Mouse (Mus musculus) thymus, postnatal 25 days (tissue): Measurements from ENCODE around the gene Ppp2ca.
"Not testable (repeated sequence)": the region's sequence is repeated elsewhere in the genome, so short reads cannot be mapped to it uniquely, and the experiment has no call there.

Source experiments
- DNase-seq: peaks from one replicate; pipeline ENCODE4 v3.0.0; 2022

The Ppp2ca gene

DNA sequence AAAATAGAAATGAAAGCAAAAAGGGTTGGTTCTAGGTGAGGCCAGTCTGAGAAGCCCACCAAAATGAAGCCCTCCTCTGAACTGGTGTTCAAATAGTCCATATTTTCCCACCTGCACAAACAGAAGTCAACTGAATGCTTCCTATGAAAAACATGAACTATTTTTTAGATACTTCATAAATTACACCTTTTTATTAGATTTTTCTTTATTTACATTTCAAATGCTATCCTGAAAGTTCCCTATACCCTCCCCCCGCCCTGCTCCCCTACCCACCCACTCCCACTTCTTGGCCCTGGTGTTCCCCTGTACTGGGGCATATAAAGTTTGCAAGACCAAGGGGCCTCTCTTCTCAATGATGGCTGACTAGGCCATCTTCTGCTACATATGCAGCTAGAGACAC, 46.9 kb downstream of the Ppp2ca start, which contains the start of gene Olfr1373:
Olfr1373 (minus strand) TSS at position 101 of the 400 bp plus-strand sequence.
- not testable (repeated sequence) for DNase-seq

DNA sequence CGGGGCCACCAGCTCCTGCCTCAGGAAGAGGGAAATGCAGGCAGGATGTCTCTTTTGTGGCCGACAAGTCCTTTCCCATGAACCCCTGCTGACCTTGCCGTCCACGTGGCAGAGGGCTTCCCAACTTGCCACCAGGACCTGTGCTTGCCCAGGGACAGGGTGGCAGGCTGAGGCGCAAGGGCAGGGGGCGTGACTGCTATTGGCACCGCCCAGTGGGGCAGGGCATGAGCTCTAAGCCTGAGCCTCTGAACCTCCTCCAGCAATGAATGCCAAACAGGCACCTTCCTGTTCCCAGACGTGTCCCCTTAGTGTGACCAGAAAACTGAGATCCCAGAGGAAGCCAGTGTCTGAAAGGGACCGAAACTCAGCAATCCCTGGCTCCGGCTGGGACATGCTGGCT, 65.4 kb downstream of the Ppp2ca start:
- DNase-seq: no peak

DNA sequence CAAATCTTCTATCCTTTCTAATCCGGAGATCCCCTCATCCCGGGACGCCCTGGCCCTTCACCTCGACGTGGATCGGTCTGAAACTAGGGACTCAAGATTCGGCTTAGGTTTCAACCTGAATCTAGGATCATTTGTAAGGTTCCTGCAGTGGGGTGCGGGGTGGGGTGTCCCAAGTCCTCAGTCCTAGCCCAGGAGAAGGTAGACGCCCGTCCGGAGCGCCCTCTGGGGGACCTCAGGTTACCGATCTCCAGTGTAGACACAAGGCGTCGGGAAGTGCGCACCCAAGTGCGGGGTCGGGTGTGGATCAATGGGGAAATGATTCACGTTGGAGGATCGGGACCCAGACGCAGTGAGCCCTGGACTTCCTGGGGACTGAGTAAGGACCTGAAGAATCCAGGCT, 68.6 kb downstream of the Ppp2ca start:
- peak; percentile 44 for DNase-seq

DNA sequence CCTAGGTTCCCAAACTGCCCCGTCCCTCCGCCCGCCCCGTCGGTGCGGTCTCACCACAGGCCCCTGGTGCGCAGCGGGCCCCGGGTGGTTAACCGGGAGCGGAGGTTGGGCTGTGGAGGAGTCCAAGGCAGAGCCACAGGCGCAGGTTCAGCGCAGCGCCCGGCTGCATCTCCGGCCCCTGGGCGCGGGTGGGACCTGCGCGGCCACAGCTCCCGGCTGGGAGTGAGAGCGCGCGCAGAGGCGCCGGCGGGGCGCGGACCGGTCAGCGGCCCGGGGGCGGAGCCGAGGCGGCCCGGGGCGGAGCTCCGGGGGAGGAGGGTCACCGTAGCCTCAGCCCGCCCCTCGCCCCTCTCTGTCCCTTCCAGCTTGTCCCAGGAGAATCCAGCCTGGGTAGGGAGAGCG, 69.4 kb downstream of the Ppp2ca start:
- not testable (repeated sequence) for DNase-seq

DNA sequence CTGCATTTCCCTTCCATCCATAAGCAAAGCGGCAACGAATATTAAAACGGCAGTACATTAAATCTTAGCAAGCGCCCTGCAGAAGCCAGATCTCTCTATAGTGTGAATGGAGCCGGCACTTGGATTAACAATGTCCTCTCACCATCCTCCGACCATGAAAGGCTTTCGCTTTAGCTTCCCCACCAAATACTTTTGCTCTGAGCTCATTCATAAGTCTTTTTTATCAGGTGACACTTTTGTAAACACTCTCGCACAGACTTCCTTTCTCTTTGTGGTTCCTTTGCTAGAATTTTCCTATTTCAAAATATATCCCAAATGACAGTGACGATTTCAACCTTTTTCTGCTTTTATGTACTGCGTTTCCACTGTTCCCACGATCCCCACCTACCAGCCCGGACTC, 70.0 kb downstream of the Ppp2ca start:
- DNase-seq: no peak
